Mouse (Mus musculus) stomach, postnatal 0 days (tissue): ENCODE data around the gene Gng8.

Experiments
- CTCF ChIP-seq: IDR thresholded peaks from 2 replicates; pipeline ENCODE4 v1.5.1; 2016; ENCODE audit warnings: antibody characterized with exemption, low read depth, mild to moderate bottlenecking, moderate library complexity
- EP300 ChIP-seq: optimal IDR thresholded peaks from 2 replicates; pipeline ENCODE3; 2016; ENCODE audit warnings: antibody characterized with exemption

GRCm38 (mm10) chr7:16915461-16916340 lies 24.1 kb downstream of the Gng8 start:
- TF ChIP-seq CTCF (no peak), EP300 (no peak)
